Mouse (Mus musculus): ENCODE measurements around the gene Ap1g1. TPM values are rescaled to one million over a fixed set of nuclear protein-coding genes. Genes with fewer than 3 reads are reported as not detected.
"Not testable (repeated sequence)": the region's sequence is repeated elsewhere in the genome, so short reads cannot be mapped to it uniquely, and the experiment has no call there.

Gene Ap1g1
- total RNA-seq (2021), result 10 to 100 TPM; 87.0 to 89.6 TPM
- long read RNA-seq, experiment 1, transcript Ap1g1-206 (1 exons, 1,096 nt), result major isoform, 6 of 32 reads
- long read RNA-seq, experiment 1, partial matches to known transcripts, result 5 of 32 reads
- long read RNA-seq, experiment 1, other reads (novel, unspliced or antisense), result 19 of 32 reads
- long read RNA-seq, experiment 2, transcript Ap1g1-206 (1 exons, 1,096 nt), result major isoform, 5 of 33 reads
- long read RNA-seq, experiment 2, transcript Ap1g1-201 (23 exons, 3,692 nt), result major isoform, 5 of 33 reads
- long read RNA-seq, experiment 2, partial matches to known transcripts, result 6 of 33 reads
- long read RNA-seq, experiment 2, other reads (novel, unspliced or antisense), result 17 of 33 reads

GRCm38 (mm10) chr8:109778280-109778977 lies at the start of gene Ap1g1:
Gene Ap1g1, plus strand, starts transcription at chr8:109778554.
- intact Hi-C loops (cut with DNase I), result no loop called here
- DNase-seq (ENCODE audit: low spot score in 2 of 2), result peak; percentile 98

- intact Hi-C loops (cut with DNase I), result no loop called here
- DNase-seq (ENCODE audit: low spot score in 2 of 2), result no peak
Observed at GRCm38 (mm10) chr8:109731012-109731411, 47.3 kb upstream of the Ap1g1 start.

GRCm38 (mm10) chr8:109734018-109734417 lies 44.3 kb upstream of the Ap1g1 start:
- intact Hi-C loops (cut with DNase I), result no loop called here
- no peak for DNase-seq (ENCODE audit: low spot score in 2 of 2)

GRCm38 (mm10) chr8:109736819-109737218 lies 41.5 kb upstream of the Ap1g1 start:
- intact Hi-C loops (cut with DNase I), result no loop called here
- DNase-seq (ENCODE audit: low spot score in 2 of 2), result no peak

DNA sequence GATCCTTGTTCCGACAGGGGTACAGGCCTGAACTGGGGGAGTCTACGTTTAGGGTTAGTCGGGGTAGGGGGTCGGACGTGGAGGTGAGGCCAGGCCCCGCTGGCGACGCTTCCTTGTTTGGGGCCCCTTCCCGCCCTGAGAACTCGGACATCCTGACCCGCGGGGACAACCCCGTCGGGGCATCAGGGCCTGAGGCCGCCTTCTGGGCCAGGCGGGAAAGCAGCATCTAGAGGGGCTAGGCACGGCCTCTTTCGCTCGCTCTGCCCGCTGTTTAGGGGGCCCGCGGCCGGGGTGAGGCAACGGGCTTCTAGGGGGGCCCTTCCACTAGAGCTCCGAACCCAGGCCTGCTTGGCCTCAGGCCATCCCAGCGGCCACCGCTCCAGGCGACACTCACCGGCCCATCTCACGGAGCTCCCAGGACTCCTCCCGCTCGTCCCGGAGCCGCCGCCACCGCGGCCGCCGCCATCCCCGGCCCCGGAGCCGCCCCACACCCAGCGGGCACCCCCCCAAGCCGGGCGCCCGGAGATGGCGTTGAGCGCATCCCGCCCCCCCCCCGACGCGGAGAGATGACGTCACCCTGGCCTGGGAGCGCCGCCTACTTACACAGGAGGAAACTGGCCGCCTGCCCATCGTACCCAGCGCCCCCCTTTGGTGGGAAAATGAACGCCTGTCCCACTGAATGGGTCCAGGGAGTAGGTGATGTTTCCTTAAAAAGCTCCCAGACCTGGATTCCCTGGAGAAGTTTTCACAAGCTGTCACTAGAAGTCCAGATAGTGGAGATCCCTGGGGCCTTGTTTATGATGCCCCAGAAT lies 40.9 kb upstream of the Ap1g1 start, which contains the start of gene Atxn1l:
Atxn1l (minus strand) TSS at position 503 of the 812 bp plus-strand sequence.
- intact Hi-C loops (cut with DNase I), result no loop called here
- DNase-seq (ENCODE audit: low spot score in 2 of 2), result peak; percentile 83 to 87

DNA sequence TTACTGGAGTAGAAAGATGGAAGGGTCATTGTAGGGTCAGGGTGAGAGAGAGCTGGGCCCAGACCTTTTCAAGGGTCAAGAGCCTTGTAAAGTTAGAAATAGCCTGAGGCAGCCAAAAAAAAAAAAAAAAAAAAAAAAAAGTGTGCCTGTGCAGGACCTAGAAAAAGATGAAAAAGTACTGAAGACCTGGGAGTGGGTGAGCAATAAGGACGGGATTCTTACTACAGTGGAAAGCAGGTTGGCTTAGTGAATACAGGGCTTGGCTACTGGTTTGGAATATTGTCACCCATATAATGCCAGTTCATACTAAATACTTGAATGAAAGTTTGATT lies 40.3 kb upstream of the Ap1g1 start:
- intact Hi-C loops (cut with DNase I), result no loop called here
- DNase-seq (ENCODE audit: low spot score in 2 of 2), result no peak

- intact Hi-C loops (cut with DNase I), result no loop called here
- DNase-seq (ENCODE audit: low spot score in 2 of 2), result no peak
Observed at GRCm38 (mm10) chr8:109747468-109748199, 30.7 kb upstream of the Ap1g1 start.

DNA sequence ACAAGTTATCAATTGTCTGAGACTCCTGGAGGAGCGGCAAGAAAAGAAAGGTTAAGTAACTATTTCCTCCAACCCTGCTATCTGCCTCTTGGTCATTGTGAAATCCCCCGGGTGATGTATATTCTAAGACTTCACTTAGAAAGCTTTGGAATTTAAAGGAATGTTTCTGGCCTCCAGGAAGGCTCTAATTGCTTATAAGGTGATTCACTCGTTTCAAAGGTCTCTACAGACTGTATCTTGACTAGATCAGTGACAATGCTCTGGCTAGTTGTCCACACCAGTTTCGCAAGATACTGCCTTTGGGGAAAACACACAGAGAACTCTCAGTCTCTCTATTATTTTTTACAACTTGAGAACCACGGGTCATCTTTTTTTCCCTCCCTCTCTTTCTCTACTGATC lies 28.1 kb upstream of the Ap1g1 start:
- intact Hi-C loops (cut with DNase I), result no loop called here
- DNase-seq (ENCODE audit: low spot score in 2 of 2), result no peak

GRCm38 (mm10) chr8:109750699-109751098 lies 27.7 kb upstream of the Ap1g1 start:
- intact Hi-C loops (cut with DNase I), result no loop called here
- no peak for DNase-seq (ENCODE audit: low spot score in 2 of 2)

- intact Hi-C loops (cut with DNase I), result no loop called here
- no peak for DNase-seq (ENCODE audit: low spot score in 2 of 2)
Observed at GRCm38 (mm10) chr8:109751731-109752485, 26.4 kb upstream of the Ap1g1 start.

DNA sequence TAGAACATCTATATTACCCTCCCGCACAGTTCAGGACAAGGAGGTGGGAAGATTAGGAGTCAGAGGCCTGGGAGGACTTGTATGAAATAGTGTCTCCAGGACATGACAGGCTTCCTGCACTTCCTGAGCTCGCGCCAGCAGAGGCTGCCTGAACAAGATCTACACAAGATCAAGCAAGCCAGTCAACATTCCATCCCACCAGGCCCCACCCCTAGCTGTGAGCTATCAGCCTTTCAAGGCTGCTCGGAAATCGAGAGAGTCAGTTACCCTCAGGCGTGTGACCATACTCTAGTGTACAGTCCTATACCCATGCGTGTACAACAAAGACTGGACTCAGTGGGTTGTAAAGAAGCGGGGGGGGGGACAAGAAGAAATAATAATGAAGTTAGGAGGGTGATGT lies 23.7 kb upstream of the Ap1g1 start:
- no peak for DNase-seq (ENCODE audit: low spot score in 2 of 2)
- intact Hi-C loops (cut with DNase I), result no loop called here

GRCm38 (mm10) chr8:109755554-109755953 lies 22.8 kb upstream of the Ap1g1 start:
- intact Hi-C loops (cut with DNase I); DNase-seq (ENCODE audit: low spot score in 2 of 2): not testable (repeated sequence)

GRCm38 (mm10) chr8:109756849-109757248 lies 21.5 kb upstream of the Ap1g1 start:
- intact Hi-C loops (cut with DNase I), result no loop called here
- no peak for DNase-seq (ENCODE audit: low spot score in 2 of 2)

GRCm38 (mm10) chr8:109759426-109759825 lies 18.9 kb upstream of the Ap1g1 start:
- DNase-seq (ENCODE audit: low spot score in 2 of 2), result no peak
- intact Hi-C loops (cut with DNase I), result no loop called here

DNA sequence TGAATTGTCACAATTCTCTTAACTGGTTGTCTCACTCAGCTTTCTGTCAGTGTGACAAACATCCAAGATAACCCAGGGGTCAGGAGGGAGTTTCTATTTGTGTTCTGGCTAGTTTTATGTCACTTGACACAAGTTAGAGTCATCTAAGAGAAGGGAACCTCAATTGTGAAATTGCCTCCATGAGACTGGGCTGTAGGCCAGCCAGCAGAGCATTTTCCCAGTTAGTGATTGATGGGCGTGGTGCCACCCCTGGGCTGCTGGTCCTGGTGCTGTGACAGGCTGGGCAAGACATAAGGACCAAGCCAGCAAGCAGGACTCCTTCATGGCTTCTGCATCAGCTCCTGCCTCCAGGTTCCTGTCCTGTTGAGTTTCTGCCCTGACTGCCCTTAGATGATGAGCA lies 18.1 kb upstream of the Ap1g1 start:
- DNase-seq (ENCODE audit: low spot score in 2 of 2), result no peak

DNA sequence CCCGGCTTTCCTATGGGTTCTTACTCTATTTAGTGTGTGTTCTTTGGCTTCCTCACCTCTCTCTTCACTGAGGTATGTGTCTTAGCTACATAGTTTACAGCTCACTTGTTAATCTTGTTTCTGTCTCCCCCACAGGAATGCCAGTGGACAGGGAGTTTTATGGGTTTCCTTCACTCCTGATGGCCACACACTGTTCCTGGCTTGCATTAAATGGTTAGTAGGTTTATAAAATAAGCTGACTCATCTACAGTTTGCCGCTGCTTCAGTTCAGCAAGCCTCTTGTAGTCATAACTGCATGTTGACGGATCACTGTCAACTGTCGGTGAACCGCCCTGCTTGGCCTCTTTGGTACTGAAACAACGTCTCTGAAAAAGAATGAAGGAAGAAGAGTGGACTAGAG lies 14.3 kb upstream of the Ap1g1 start:
- intact Hi-C loops (cut with DNase I), result no loop called here
- DNase-seq (ENCODE audit: low spot score in 2 of 2), result no peak

More for the DNA sequence above, 18.1 kb upstream of the Ap1g1 start:
- intact Hi-C loops (cut with DNase I), result no loop called here

DNA sequence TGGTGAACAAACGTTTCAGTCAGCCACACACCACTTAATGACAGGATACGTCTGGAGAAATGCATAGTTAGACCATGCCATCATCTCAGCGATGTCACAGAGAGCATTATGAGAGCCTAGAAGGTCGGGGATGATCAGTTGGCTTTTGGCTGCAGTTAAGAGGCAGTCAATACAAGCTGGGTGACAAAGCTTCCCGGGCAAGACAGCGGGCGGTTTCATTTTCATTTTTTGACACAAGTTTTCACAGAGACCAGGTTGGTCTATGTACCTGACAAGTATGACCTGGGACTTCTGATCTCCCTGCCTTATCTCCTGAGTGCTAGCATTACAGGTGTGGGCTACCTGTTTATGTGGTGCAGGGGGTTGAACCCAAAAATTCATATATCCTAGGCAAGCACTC lies 12.3 kb upstream of the Ap1g1 start:
- intact Hi-C loops (cut with DNase I), result no loop called here
- no peak for DNase-seq (ENCODE audit: low spot score in 2 of 2)

DNA sequence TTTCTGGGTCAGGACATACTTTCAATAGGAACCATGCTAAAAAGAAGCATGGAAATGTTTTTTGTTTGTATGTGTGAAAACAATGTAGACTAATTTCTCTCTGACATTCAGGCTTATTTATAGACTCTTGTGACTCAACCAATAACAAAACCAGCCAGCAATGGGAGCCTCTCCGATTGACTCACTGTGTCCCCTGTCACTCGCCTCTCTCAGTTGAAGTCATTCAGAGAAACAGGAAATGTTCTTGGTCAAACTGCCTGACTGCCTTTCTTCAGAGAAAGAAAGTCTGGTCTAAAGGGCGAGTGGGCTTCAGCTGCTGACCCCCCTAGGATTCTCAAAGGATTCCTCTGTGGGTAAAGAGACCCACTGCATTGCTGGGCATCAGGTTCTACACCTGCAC lies 5.2 kb upstream of the Ap1g1 start:
- DNase-seq (ENCODE audit: low spot score in 2 of 2), result no peak
- intact Hi-C loops (cut with DNase I), result no loop called here

DNA sequence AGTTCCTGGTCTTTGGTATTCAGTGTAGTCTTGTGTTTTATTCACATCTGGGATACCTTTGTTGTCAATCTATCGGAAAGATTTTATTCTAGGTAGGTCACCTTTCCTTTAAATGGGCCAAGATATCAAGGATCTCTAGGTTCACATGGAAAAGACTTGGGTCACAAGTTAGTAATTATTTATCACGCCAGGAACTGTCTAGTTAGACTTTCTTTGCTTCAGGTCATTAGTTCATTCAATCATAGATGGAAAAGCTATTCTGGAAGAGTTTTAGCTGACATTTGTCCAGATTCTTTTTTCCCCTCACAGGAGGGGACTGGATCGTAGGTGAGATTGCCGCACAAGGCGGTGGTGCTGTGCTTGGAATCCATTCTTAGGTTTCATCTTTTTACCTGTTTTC lies 503 bp upstream of the Ap1g1 start:
- intact Hi-C loops (cut with DNase I), result no loop called here
- DNase-seq (ENCODE audit: low spot score in 2 of 2), result no peak

Data from left cerebral cortex, postnatal 14 days (tissue).